Mouse (Mus musculus): Measurements from ENCODE around the gene Tspyl3.
"Not testable (repeated sequence)": the region's sequence is repeated elsewhere in the genome, so short reads cannot be mapped to it uniquely, and the experiment has no call there.

- TF ChIP-seq CTCF (IDR thresholded peaks at IDR 0.05; ENCODE audit: low read depth, low read length); POLR2A (IDR thresholded peaks at IDR 0.05; ENCODE audit: extremely low read depth, insufficient read depth, low read length): not testable (repeated sequence)
These were observed 45.1 kb upstream of the Tspyl3 start for GRCm38 (mm10) chr2:153270231-153270915.
